15 mouse cellular contexts compared by ENCODE assay signal in the genomic region with DNA sequence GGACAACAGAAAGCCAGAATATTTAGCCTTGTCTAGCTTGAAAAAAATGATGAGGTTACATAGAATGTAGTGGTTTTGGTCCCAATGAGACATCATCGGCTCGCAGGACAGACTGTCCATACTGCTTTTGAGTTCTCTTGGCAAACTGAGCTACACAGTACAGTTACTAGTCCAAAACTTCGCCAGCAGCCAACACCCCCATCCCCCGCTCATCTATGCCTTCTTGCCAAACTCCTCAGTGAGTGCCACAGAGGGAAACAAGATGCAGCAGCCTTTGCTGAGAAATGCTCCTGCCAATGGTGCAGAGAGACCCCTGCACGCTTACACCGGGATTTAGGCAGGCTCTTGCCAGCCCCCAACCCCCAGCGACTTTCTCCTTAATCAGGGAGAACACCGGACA. TPM values are rescaled to one million over a fixed set of nuclear protein-coding genes. Genes with fewer than 3 reads are reported as not detected.
DNase-seq lines count a peak whose midpoint lies in the region; ATAC-seq and TF ChIP-seq lines count a peak whose summit lies in the region.
"Had no signal": no experiment of that assay in that cellular context is flagged by ENCODE, and none has a peak within 500 bp of the region (broad histone marks: within the 10 kb centered on the region; RNA-seq: fewer than 3 reads in every experiment).

No protein-coding gene starts in this region.

- peaks cover 71% of the 10 kb centered on the region for H3K4me1 ChIP-seq in forebrain, embryonic 13.5 days
- H3K4me1 ChIP-seq in forebrain, embryonic 10.5 days = peaks cover 3% of the 10 kb centered on the region; the same call in 1 of the 2 replicates
- peaks cover 25% of the 10 kb centered on the region; the same call in 1 of the 2 replicates for H3K4me1 ChIP-seq in hindbrain, postnatal 0 days (ENCODE audit: insufficient read depth, low read length)
- H3K4me1 ChIP-seq: heart, embryonic 10.5 days had no signal

- peaks cover 20% of the 10 kb centered on the region for H3K36me3 ChIP-seq in forebrain, embryonic 13.5 days (ENCODE audit: poor library complexity, severe bottlenecking)
- H3K36me3 ChIP-seq in forebrain, embryonic 10.5 days (replicated peaks) = peaks cover 75% of the 10 kb centered on the region
- H3K36me3 ChIP-seq in hindbrain, postnatal 0 days (ENCODE audit: insufficient read depth, low read length) = no peaks in the 10 kb centered on the region

- H3K9ac ChIP-seq in forebrain, embryonic 13.5 days = no peak overlapping the region; the same call in 1 of the 2 replicates
- no peak overlapping the region for H3K9ac ChIP-seq in hindbrain, postnatal 0 days (replicated peaks; ENCODE audit: low read length)

- H3K27ac ChIP-seq in forebrain, embryonic 13.5 days = no peak overlapping the region
- no peak overlapping the region for H3K27ac ChIP-seq in forebrain, embryonic 10.5 days
- peak overlapping the region; percentile 72 for H3K27ac ChIP-seq in left cerebral cortex, adult 2 months
- no peak overlapping the region for H3K27ac ChIP-seq in hindbrain, postnatal 0 days
- H3K27ac ChIP-seq: heart, embryonic 10.5 days had no signal

- no peak for TF ChIP-seq CTCF in left cerebral cortex, adult 2 months (IDR thresholded peaks at IDR 0.05)
- no peak for TF ChIP-seq CTCF in hindbrain, postnatal 0 days (IDR thresholded peaks at IDR 0.05; ENCODE audit: low read depth)

- no peaks in the 10 kb centered on the region for H3K27me3 ChIP-seq in forebrain, embryonic 13.5 days
- H3K27me3 ChIP-seq in forebrain, embryonic 10.5 days (ENCODE audit: poor library complexity, severe bottlenecking) = no peaks in the 10 kb centered on the region
- H3K27me3 ChIP-seq in hindbrain, postnatal 0 days (ENCODE audit: insufficient read depth, low read length) = no peaks in the 10 kb centered on the region

- WGBS in forebrain, embryonic 13.5 days = 78% methylated on average over 8 of the region's 8 CpGs
- 88% methylated on average over 8 of the region's 8 CpGs for WGBS in forebrain, embryonic 10.5 days
- WGBS in hindbrain, postnatal 0 days = 57% methylated on average over 8 of the region's 8 CpGs

- intact Hi-C loops in left cerebral cortex, adult 2 months (cut with DNase I) = no loop called here
- intact Hi-C loops in left cerebral cortex, postnatal 10 days (cut with DNase I) = loop anchor here (10.0 kb wide), 1 partner anchor 354 kb away; no protein-coding TSS in a partner anchor

- no peak for DNase-seq in forebrain, embryonic 10.5 days (ENCODE audit: extremely low spot score, low spot score)
- DNase-seq in left cerebral cortex, adult 2 months (ENCODE audit: extremely low spot score in 1 of 2, low spot score in 2 of 2) = no peak
- no peak for DNase-seq in left cerebral cortex, postnatal 10 days (ENCODE audit: extremely low spot score in 1 of 2, low spot score in 2 of 2)
- peak; percentile 74 for DNase-seq in Muller cell, postnatal 12 days (ENCODE audit: inconsistent ontology term)
- peak; percentile 35 for DNase-seq in hindbrain, postnatal 0 days (ENCODE audit: low spot score)
- DNase-seq in embryo, embryonic 10 days (ENCODE audit: low spot score) = no peak
- no peak for DNase-seq in thymus, postnatal 36 days
- DNase-seq: cerebellum, adult 18-20 months; heart, postnatal 36 days; kidney, adult 18-20 months; kidney, postnatal 36 days; liver; thymus, adult 18-20 months had no signal

- H3K9me3 ChIP-seq in forebrain, embryonic 13.5 days (replicated peaks) = no peaks in the 10 kb centered on the region
- peaks cover 16% of the 10 kb centered on the region; the same call in 1 of the 2 replicates for H3K9me3 ChIP-seq in forebrain, embryonic 10.5 days
- no peaks in the 10 kb centered on the region for H3K9me3 ChIP-seq in hindbrain, postnatal 0 days (ENCODE audit: low read length)
- H3K9me3 ChIP-seq: heart, embryonic 10.5 days had no signal

- no peak overlapping the region for H3K4me2 ChIP-seq in forebrain, embryonic 13.5 days
- no peak overlapping the region for H3K4me2 ChIP-seq in hindbrain, postnatal 0 days (ENCODE audit: low read depth, low read length)

- ATAC-seq in forebrain, embryonic 13.5 days = peak; percentile 44
- ATAC-seq in hindbrain, postnatal 0 days = peak; percentile 49; the same call in 1 of the 2 replicates

- H3K4me3 ChIP-seq in forebrain, embryonic 13.5 days = no peak overlapping the region
- no peak overlapping the region for H3K4me3 ChIP-seq in forebrain, embryonic 10.5 days
- no peak overlapping the region for H3K4me3 ChIP-seq in left cerebral cortex, adult 2 months
- no peak overlapping the region for H3K4me3 ChIP-seq in hindbrain, postnatal 0 days (ENCODE audit: low read length)
- H3K4me3 ChIP-seq: heart, embryonic 10.5 days had no signal

RNA-seq across cellular contexts. Expression of a gene that starts 34.9 kb away (rescaled TPM):
- polyA plus RNA-seq in forebrain, embryonic 13.5 days (2015; fragmentation: Nextera tagmentation; extraction: Ambion mirVana) = 154 and 164 TPM in 2 replicates
- polyA plus RNA-seq in forebrain, embryonic 10.5 days (2016; fragmentation: Nextera tagmentation; extraction: Ambion mirVana) = 30.6 and 35.0 TPM in 2 replicates
- 100 to 1,000 TPM; 653 to 673 TPM for total RNA-seq in left cerebral cortex, adult 2 months (2021)
- total RNA-seq in left cerebral cortex, postnatal 10 days (2021) = 1,000 to 10,000 TPM; 1,244 to 1,287 TPM
- 701 and 894 TPM in 2 replicates for total RNA-seq in hindbrain, postnatal 0 days (2014; rRNA removed)
- 415 and 425 TPM in 2 replicates for polyA plus RNA-seq in hindbrain, postnatal 0 days (2015; fragmentation: Nextera tagmentation; extraction: Ambion mirVana)

Comparison
In these comparisons a context has a peak if more than half of its experiments do, and no peak if none do; other contexts are left out.
1. DNase-seq: peak in Muller cell, postnatal 12 days (single experiment) and hindbrain, postnatal 0 days (single experiment); none in forebrain, embryonic 10.5 days (single experiment), left cerebral cortex, adult 2 months (0 of 2), left cerebral cortex, postnatal 10 days (0 of 2), embryo, embryonic 10 days (single experiment) and thymus, postnatal 36 days (0 of 2).